Mouse (Mus musculus) effector memory CD4-positive, alpha-beta T cell, adult 7 months (primary cell): Measurements from ENCODE around the gene H60c. TPM values are rescaled to one million over a fixed set of nuclear protein-coding genes. Genes with fewer than 3 reads are reported as not detected.

ENCODE experiments used
- polyA plus RNA-seq: library from polyadenylated mRNA; unstranded; fragments of 100-300 nt; shearing (Covaris generic); gene quantifications from one replicate; pipeline ENCODE4 v1.2.1, GENCODE M21; 2017

Gene H60c
- 0.35 TPM for polyA plus RNA-seq

DNA sequence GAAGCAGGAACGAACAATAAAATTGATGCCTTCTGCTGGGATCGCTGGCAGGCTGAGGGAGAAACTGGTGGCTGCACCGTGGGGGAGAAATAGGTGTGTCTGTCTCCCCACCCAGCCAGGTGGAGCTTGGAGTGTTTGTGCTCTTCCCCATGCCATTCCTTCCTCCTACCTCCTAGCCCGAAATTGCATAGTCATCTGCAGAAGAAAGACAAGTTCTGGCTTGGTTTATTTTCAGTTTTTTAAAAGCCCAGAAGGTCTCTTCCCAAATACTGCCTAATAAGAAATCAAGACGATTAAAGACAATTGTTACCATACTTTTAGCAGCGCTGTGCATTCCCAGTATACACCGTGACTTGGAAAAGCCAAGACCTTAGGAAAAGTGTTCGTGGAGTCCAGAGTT lies at the start of gene H60c:
H60c (minus strand) TSS at position 101 of the 400 bp plus-strand sequence.

Other genes starting within 250 kb of the H60c start
- not detected for gene Ppp1r14c, start 98.3 kb upstream of the H60c start, polyA plus RNA-seq